Mouse (Mus musculus) urinary bladder, postnatal 10 days (tissue): ENCODE data around the gene Ostm1.

ENCODE experiments used
- DNase-seq: peaks from one replicate; pipeline ENCODE4 v3.0.0; 2022; ENCODE audit warnings: low spot score

The Ostm1 gene

GRCm38 (mm10) chr10:42583157-42583872 is at the start of gene Ostm1, which contains the start of gene Nr2e1:
Gene Ostm1, plus strand, starts transcription at chr10:42583822.
Gene Nr2e1, minus strand, starts transcription at chr10:42583632.
- DNase-seq, result no peak

GRCm38 (mm10) chr10:42533836-42534453 is 49.7 kb upstream of the Ostm1 start:
- no peak for DNase-seq

GRCm38 (mm10) chr10:42537571-42538316 is 45.9 kb upstream of the Ostm1 start:
- no peak for DNase-seq

DNA sequence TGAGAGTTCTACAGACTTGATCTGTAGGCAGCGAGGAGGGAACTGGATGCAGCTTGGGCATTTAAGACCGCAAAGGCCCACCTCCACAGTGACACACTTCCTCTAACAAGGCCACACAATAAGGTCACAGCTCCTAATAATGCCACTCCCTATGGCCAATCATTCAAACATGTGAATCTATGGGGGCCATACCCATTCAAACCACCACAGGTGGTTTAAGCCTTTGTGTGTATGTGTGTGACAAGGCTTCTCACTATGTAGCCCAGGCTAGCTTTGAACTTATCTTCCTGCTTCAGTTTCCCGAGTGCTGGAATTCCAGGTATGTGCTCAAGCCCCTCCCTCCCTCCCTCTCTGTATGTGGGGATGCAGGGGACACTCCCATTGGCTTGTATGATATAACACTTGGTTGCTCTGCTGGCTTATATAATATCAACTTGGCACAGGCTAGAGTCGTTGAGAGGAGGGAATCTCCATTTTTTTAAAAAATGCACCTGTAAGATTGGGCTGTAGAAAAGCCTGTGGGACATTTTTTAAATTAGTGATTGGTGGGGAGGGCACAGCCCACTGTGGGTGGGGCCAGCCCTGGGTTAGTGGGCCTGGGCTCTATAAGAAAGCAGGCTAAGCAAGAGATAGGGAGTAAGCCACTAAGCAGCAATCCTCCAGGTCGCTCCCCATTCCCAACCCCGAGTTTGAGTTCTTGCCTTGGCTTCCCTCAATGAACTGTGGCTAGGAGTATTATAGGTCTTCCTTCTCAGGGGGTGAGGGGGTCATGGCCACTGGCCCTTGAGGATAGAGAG is 37.7 kb upstream of the Ostm1 start:
- no peak for DNase-seq

- no peak for DNase-seq
These were observed 37.1 kb upstream of the Ostm1 start for GRCm38 (mm10) chr10:42546507-42546906.

GRCm38 (mm10) chr10:42559581-42560200 is 23.9 kb upstream of the Ostm1 start:
- DNase-seq, result no peak

- DNase-seq, result no peak
These were observed 21.4 kb upstream of the Ostm1 start for GRCm38 (mm10) chr10:42562272-42562671.

DNA sequence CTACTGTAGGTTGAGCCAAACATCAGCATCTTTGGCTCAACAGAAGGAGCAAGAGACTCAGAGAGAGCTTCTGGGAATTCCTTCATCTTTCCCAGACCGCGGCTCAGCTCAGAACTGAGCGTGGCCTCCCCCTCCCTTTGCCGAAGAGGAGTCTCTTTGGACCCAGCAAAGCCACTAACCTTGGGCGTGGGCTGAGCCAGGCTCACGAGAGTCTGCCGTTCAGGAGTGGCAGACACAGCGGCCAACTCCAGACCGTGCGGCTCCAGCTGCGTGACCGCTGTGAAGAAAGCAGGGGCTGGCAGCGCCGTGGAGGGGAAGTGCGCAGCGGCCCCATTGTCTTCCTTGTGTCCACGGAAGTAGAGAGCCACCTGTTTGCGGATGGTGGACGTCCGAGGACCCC is 11.1 kb upstream of the Ostm1 start:
- DNase-seq, result no peak

GRCm38 (mm10) chr10:42572971-42573370 is 10.7 kb upstream of the Ostm1 start:
- DNase-seq, result no peak

- DNase-seq, result no peak
These were observed 9.0 kb upstream of the Ostm1 start for GRCm38 (mm10) chr10:42574639-42575038.

DNA sequence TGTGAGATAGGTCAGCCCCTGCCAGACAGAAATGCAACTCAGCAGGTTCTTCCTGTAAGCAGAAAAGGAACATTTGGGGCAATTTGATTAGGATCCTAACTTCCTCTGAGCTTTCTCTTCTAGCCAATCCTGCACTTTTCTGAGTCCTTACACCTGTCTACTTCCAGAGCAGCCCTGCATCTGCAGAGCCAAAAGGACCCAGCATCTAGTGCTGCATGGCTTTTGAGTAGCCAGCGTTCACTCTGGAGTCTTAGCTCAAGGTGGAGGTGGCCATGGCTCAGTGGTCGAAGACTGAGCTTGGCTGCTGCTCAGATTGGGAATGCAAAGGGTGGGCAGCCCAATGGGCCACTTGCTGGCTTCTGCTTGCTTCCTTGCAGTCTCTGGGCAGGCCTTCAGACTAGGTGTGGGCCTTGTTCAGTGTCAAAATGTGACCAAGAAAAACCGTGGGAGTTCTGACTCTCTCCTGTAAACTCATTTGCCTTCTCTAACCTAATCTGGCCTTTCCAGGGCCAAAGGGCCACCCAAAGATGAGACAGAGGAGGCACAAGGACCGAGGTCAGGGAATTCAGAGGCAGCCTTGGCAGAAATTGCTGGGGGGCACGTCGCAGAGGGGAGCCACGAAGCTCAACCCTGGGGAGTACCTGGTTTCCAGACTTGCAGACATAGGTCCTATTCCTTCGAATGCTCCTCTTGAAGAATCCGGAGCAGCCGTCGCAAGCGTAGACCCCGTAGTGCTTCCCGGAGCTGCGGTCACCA is 5.9 kb upstream of the Ostm1 start:
- no peak for DNase-seq

GRCm38 (mm10) chr10:42578281-42578675 is 5.3 kb upstream of the Ostm1 start:
- DNase-seq, result no peak

- no peak for DNase-seq
These were observed 4.7 kb upstream of the Ostm1 start for GRCm38 (mm10) chr10:42578698-42579474.

- no peak for DNase-seq
These were observed 4.0 kb upstream of the Ostm1 start for GRCm38 (mm10) chr10:42579475-42580130.

GRCm38 (mm10) chr10:42580131-42580950 is 3.3 kb upstream of the Ostm1 start:
- DNase-seq, result no peak

GRCm38 (mm10) chr10:42580951-42581277 is 2.7 kb upstream of the Ostm1 start:
- DNase-seq, result no peak

DNA sequence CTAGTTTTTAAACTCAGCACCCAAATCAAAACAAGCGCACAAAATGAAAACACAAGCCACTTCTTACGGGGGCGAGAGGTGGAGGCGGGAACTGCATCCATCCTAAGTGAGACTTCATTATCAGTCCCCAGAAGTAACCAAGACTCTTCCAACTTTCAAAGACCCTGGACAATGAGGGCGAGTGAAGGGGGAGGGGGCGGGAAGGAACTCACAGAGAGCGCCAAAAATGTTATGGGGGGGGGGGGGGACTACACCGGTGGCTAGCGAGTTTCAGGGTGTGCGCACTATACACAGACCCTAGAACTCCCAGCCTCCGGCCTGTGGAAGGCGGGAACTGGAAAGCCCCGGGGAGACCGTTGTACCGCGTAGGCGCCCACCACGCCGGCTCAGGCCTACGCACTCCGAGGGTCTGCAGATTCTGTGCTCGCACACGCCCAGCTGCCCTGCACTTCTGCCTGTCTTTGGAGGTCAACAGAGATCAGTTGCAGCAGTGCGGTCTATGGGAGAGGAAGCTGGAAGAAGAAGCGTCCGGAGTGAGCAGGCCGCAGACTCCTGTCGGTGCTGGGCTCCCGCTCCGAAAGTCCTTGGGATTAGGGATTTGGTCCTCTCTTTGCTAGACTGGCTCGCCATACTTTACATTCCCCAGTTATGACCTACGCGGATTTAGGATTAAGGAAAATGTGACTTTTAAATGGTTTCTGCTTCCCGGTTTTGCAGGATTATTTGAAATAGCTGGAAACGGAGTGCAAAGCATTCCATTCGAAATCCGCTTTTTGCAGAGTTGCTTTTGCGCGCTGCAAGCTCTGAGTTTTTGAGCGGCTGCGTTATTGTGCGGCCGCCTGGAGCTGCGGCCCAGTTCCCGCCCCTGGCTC is 1.7 kb upstream of the Ostm1 start:
- no peak for DNase-seq

DNA sequence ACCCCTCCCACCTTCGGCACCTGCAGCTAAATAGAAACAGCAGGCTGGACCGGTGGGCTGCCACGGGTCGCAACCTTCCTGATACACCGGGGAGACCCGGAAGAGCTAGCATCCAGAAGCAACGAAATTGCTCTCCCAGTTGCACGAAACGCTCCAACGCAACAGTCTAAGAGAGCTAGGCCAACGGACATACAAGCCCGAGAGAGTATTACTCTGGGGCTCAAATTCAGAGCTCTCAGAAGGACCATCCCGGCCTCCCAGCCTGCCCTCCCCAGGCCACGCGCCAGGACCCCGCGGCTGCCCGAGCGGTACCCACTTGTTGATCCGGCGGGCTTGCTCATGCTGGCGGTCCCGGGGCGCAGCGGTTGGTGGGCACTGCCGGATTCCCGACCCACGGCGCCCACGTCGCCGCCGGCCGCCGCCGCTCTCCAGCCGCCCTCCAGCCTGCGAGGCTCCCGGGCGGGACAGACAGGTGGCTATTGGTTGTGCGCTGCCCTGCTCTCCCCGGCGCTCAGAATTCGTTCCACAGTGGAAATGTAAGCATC is 984 bp upstream of the Ostm1 start:
- DNase-seq, result no peak
